Mouse (Mus musculus) heart, adult 2 months (tissue): ENCODE measurements around the gene Tyrobp.

Source experiments
- CTCF ChIP-seq: fragments of 200-600 bp; IDR thresholded peaks from 2 replicates; pipeline ENCODE4 v1.8.1; 2022; ENCODE audit warnings: antibody characterized with exemption, mild to moderate bottlenecking, moderate library complexity
- EP300 ChIP-seq: fragments of 200-500 bp; IDR thresholded peaks from 2 replicates; pipeline ENCODE4 v1.6.1; 2011; ENCODE audit warnings: low read depth, low read length, control low read depth; ENCODE audit not compliant: insufficient read depth
- POLR2A ChIP-seq: fragments of 200-500 bp; IDR thresholded peaks from 2 replicates; pipeline ENCODE4 v1.6.1; 2011; ENCODE audit warnings: mild to moderate bottlenecking, low read depth, low read length, control low read depth; ENCODE audit not compliant: insufficient read depth

GRCm38 (mm10) chr7:30453327-30453726 is 39.8 kb downstream of the Tyrobp start:
- no peak for TF ChIP-seq CTCF
- no peak for TF ChIP-seq POLR2A
- no peak for TF ChIP-seq EP300
